In genomic region chr17:87106691-87107523, GRCm38 (mm10) we compare ENCODE assay signal across 8 mouse cellular contexts. TPM values are rescaled to one million over a fixed set of nuclear protein-coding genes. Genes with fewer than 3 reads are reported as not detected.
DNase-seq lines count a peak whose midpoint lies in the region; ATAC-seq lines count a peak whose summit lies in the region.

No protein-coding gene starts in this region.

- peaks cover 20% of the 10 kb centered on the region for H3K4me1 ChIP-seq in intestine, embryonic 14.5 days (replicated peaks; ENCODE audit: control insufficient read depth, insufficient read depth, low read length)

- under 1% methylated on average over 50 of the region's 51 CpGs for WGBS in intestine, embryonic 14.5 days

- H3K27ac ChIP-seq in intestine, embryonic 14.5 days (ENCODE audit: low read depth), result peak overlapping the region; percentile 82

- H3K4me3 ChIP-seq in intestine, embryonic 14.5 days (ENCODE audit: low read depth, low read length), result peak overlapping the region; percentile 72

- peak overlapping the region; percentile 59 for H3K4me2 ChIP-seq in intestine, embryonic 14.5 days (ENCODE audit: low read length)

- no peaks in the 10 kb centered on the region for H3K9me3 ChIP-seq in intestine, embryonic 14.5 days (ENCODE audit: control insufficient read depth, low read length)

- no peaks in the 10 kb centered on the region for H3K36me3 ChIP-seq in intestine, embryonic 14.5 days (ENCODE audit: control insufficient read depth, insufficient read depth, low read length)

- ATAC-seq in intestine, embryonic 14.5 days (replicated peaks; ENCODE audit: low FRiP score, low TSS enrichment, low read depth), result peak; percentile 99

- DNase-seq in adrenal gland, adult 18-20 months (ENCODE audit: low spot score in 2 of 2), result peak; percentile 94 to 96
- DNase-seq in embryo, embryonic 11 days, result peak; percentile 99
- peak; percentile 98 for DNase-seq in gastrocnemius, postnatal 25 days
- peak; percentile 96 for DNase-seq in intestine, embryonic 14.5 days (ENCODE audit: low spot score)
- peak; percentile 98 for DNase-seq in left cerebral cortex, postnatal 14 days (ENCODE audit: low spot score in 2 of 2)
- DNase-seq in mesoderm, embryonic 11.5 days (ENCODE audit: low read depth, low spot score), result peak; percentile 98
- peak; percentile 98 for DNase-seq in right cerebral cortex, postnatal 36 days (ENCODE audit: low spot score in 2 of 2)
- DNase-seq in yolk sac, embryonic 10.5 days (ENCODE audit: low spot score), result peak; percentile 99

- no peaks in the 10 kb centered on the region for H3K27me3 ChIP-seq in intestine, embryonic 14.5 days (replicated peaks; ENCODE audit: control insufficient read depth, insufficient read depth, low read length)

- H3K9ac ChIP-seq in intestine, embryonic 14.5 days (ENCODE audit: low read length), result peak overlapping the region; percentile 73

- intact Hi-C loops in left cerebral cortex, postnatal 14 days (cut with DNase I), result loop anchor here (5.0 kb wide), 3 partner anchors 65 to 145 kb away; partner anchors contain the start of gene Rhoq

RNA-seq across cellular contexts. Expression of gene Socs5, which starts 0.6 kb away (rescaled TPM):
- 10 to 100 TPM; 71.3 to 76.9 TPM for total RNA-seq in adrenal gland, adult 18-20 months (2021)
- 10 to 100 TPM in 1 of 2 experiments, 1 to 10 TPM in 1; 9.1 to 11.5 TPM for total RNA-seq in gastrocnemius, postnatal 25 days (2021)
- 11.6 and 14.1 TPM in 2 replicates for polyA plus RNA-seq in intestine, embryonic 14.5 days (2014; fragmentation: Nextera tagmentation; extraction: Ambion mirVana)
- 10 to 100 TPM; 74.9 to 79.7 TPM for total RNA-seq in left cerebral cortex, postnatal 14 days (2021)

Comparison
In these comparisons a context has a peak if more than half of its experiments do, and no peak if none do; other contexts are left out.
1. Peak in every context shown above with its lines: DNase-seq, ATAC-seq, H3K4me3 ChIP-seq and H3K27ac ChIP-seq.
2. RNA of gene Socs5, which starts 0.6 kb away (total RNA-seq): 74.9 to 79.7 TPM in left cerebral cortex, postnatal 14 days and 71.3 to 76.9 TPM in adrenal gland, adult 18-20 months; 9.1 to 11.5 TPM in gastrocnemius, postnatal 25 days; every median in the first group is over 4 times any median in the second.